Mouse (Mus musculus) frontal cortex, adult 2 months (tissue): Measurements from ENCODE around the gene Sh3bp5l. TPM values are rescaled to one million over a fixed set of nuclear protein-coding genes. Genes with fewer than 3 reads are reported as not detected.
"Not testable (repeated sequence)": the region's sequence is repeated elsewhere in the genome, so short reads cannot be mapped to it uniquely, and the experiment has no call there.

Source experiments
- DNase-seq, 2 experiments: peaks; one replicate each; pipeline ENCODE4 v3.0.0; 2022; ENCODE audit warnings: low spot score in 1 of 2; ENCODE audit errors: extremely low spot score in 1 of 2
- polyA plus RNA-seq: library from polyadenylated mRNA; depleted of rRNA; stranded (reverse); fragments of >200 nt; gene quantifications from 2 replicates; pipeline ENCODE4 v1.2.3, GENCODE M21; 2012

Sh3bp5l gene
- polyA plus RNA-seq, 1 experiment, result 40.8 TPM

- DNase-seq, result no peak
Observed at GRCm38 (mm10) chr11:58316768-58317390, 13.6 kb upstream of the Sh3bp5l start.

- peak; percentile 94 to 97 for DNase-seq
Observed at GRCm38 (mm10) chr11:58322824-58323569, 7.5 kb upstream of the Sh3bp5l start.

- no peak for DNase-seq
Observed at GRCm38 (mm10) chr11:58323570-58324340, 6.8 kb upstream of the Sh3bp5l start.

- no peak for DNase-seq
Observed at GRCm38 (mm10) chr11:58324614-58325229, 5.8 kb upstream of the Sh3bp5l start.

GRCm38 (mm10) chr11:58326781-58327180, 3.7 kb upstream of the Sh3bp5l start:
- no peak for DNase-seq

- no peak for DNase-seq
Observed at GRCm38 (mm10) chr11:58329906-58330275, 633 bp upstream of the Sh3bp5l start.

- DNase-seq, result no peak
Observed at GRCm38 (mm10) chr11:58331149-58331495, 598 bp downstream of the Sh3bp5l start.

- no peak for DNase-seq
Observed at GRCm38 (mm10) chr11:58331546-58331945, 1.0 kb downstream of the Sh3bp5l start.

- no peak for DNase-seq
Observed at GRCm38 (mm10) chr11:58334746-58335145, 4.2 kb downstream of the Sh3bp5l start.

GRCm38 (mm10) chr11:58346745-58347144, 16.2 kb downstream of the Sh3bp5l start:
- DNase-seq, result no peak

- DNase-seq, result no peak
Observed at GRCm38 (mm10) chr11:58350628-58351027, 20.1 kb downstream of the Sh3bp5l start.

GRCm38 (mm10) chr11:58351179-58351578, 20.7 kb downstream of the Sh3bp5l start:
- DNase-seq, result no peak

GRCm38 (mm10) chr11:58352681-58353548, 22.4 kb downstream of the Sh3bp5l start:
- no peak for DNase-seq

GRCm38 (mm10) chr11:58353709-58354108, 23.2 kb downstream of the Sh3bp5l start:
- no peak for DNase-seq

- peak; percentile 41 to 69 for DNase-seq
Observed at GRCm38 (mm10) chr11:58354476-58354875, 24.0 kb downstream of the Sh3bp5l start.

- peak; percentile 36 to 50 for DNase-seq
Observed at GRCm38 (mm10) chr11:58354927-58355326, 24.4 kb downstream of the Sh3bp5l start.

GRCm38 (mm10) chr11:58357042-58357441, 26.5 kb downstream of the Sh3bp5l start:
- no peak for DNase-seq

GRCm38 (mm10) chr11:58357844-58358534, 27.5 kb downstream of the Sh3bp5l start:
- DNase-seq, result no peak

GRCm38 (mm10) chr11:58362562-58362961, 32.0 kb downstream of the Sh3bp5l start:
- not testable (repeated sequence) for DNase-seq

GRCm38 (mm10) chr11:58364454-58364853, 33.9 kb downstream of the Sh3bp5l start:
- no peak for DNase-seq
